Mouse (Mus musculus): ENCODE measurements around the gene Kctd15. TPM values are rescaled to one million over a fixed set of nuclear protein-coding genes. Genes with fewer than 3 reads are reported as not detected.

Kctd15 gene
- polyA plus RNA-seq (2021; fragmentation: Nextera tagmentation), result 1.1 TPM in 2 replicates
- long read RNA-seq, experiment 1, partial matches to known transcripts, result 1 of 1 reads
- long read RNA-seq, experiment 1, other reads (novel, unspliced or antisense), result 0 of 1 reads
- long read RNA-seq, experiment 2, transcript Kctd15-202 (7 exons, 2,407 nt), result major isoform, 6 of 15 reads
- long read RNA-seq, experiment 2, partial matches to known transcripts, result 3 of 15 reads
- long read RNA-seq, experiment 2, other reads (novel, unspliced or antisense), result 3 of 15 reads

GRCm38 (mm10) chr7:34656632-34657031 lies at the start of gene Kctd15:
Kctd15 (minus strand) TSS chr7:34656732.

Other genes starting within 250 kb of the Kctd15 start
- 18.6 and 21.6 TPM in 2 replicates for gene Chst8, start 156.0 kb upstream of the Kctd15 start, polyA plus RNA-seq (2021; fragmentation: Nextera tagmentation)